Mouse (Mus musculus) left cerebral cortex, adult 11 months (tissue): ENCODE measurements at regions not wholly inside any gene's neighbourhood (a gene's known extent, or its start where the extent isn't known, plus 50 kb on each side); places are given as distances from the start of the nearest gene placed in this dataset.

Source experiments
- DNase-seq: peaks from one replicate; pipeline ENCODE4 v3.0.0; 2022; ENCODE audit warnings: low spot score

GRCm38 (mm10) chr1:75890636-75891276 lies 344.7 kb downstream of the Slc4a3 start:
- no peak for DNase-seq

- no peak for DNase-seq
Observed at GRCm38 (mm10) chr1:75895550-75895949, 349.5 kb downstream of the Slc4a3 start.

- no peak for DNase-seq
Observed at GRCm38 (mm10) chr1:75901146-75901545, 355.1 kb downstream of the Slc4a3 start.

DNA sequence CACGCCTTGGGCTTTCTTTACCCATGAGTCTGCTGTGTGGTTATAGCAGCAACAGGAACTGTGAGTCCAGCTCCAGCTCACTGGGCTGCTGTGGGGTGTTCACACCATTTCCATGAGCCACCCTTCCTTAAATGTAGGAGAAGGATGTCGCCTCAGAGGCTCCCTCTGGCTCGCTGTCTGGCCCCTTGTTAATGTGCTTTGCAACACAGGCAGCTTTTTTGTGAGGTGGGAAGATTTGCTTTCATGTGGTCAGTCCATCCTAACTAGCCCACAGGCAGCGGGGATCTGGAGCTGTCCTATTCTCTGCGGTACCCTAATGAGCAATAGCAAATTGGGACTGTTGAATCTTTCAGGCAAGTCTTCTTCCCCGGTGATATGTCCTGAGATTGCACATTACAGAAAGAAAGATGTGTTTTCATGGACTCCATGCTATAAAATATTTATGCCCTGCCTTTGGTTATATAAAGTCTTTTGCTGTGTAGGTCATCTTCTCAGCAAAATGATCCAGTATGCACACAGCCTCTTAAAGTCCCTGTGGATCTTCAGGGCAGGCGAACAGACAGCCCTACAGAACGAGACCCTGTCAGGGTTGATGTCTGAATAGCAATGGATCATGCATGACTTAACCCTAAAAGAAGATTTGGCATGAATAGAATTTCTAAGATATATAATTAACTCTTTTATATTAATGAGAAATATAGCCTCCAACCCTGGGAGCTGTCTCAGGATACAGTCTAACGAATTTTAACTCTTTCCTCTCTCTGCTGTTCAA lies 359.8 kb downstream of the Slc4a3 start:
- DNase-seq, result no peak

DNA sequence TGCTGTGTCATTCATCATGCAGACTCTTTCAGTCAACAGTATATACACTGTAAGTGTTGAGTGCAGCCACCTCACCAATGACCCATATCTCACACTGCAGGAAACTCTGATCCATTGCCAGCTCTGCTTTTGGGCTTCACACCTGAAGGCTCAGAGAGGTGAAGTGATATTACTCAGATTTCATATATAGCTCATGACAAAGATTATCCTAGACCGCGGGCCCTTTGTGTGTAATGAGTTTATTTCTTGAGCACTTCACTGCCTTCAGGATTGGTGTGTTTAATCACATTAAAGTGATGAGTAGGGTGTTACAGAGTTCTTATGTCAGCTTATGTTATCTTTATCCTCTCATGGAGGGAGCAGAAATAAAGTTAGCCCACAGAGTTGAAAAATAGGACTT lies 369.2 kb downstream of the Slc4a3 start:
- no peak for DNase-seq

- no peak for DNase-seq
Observed at GRCm38 (mm10) chr1:75916181-75916580, 370.1 kb downstream of the Slc4a3 start.

DNA sequence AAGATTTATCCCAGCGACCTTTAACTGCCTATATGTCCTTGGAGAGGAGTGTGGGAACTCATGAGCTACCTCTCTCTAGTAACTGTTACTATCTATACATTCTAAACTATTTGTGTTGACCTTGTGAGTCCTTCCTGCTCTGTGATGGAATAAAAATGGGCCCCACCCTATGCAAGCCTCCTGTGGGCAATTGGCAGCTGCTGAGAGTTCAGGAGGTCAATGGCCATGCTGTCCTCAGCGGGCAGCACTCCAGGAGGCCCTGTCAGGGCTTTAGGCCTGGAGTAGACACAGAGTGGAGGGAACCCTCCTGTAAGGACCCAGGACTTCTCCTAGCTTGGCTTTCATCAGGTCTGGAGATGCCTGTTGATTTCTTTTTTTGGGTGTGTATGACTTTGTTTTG lies 373.1 kb downstream of the Slc4a3 start:
- no peak for DNase-seq

DNA sequence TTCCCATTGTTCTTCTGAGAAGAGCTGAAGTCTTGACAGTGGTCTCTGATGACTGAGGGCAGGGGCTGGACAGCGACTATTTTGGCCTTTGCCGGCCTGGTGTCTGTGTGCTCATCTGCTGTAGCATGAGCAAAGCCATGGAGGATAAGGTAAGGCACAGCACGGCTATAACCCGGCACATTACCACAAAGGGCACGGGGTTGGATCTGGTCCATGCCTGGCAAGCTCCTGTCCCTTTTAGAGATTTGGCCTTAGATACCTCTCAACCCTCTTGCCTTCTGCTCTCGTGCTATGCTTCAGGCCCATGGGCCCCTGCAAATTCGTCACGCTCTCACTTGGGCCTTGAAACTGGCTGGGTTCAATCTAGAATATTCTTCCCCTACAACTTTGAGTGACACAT lies 379.0 kb downstream of the Slc4a3 start:
- DNase-seq, result no peak

DNA sequence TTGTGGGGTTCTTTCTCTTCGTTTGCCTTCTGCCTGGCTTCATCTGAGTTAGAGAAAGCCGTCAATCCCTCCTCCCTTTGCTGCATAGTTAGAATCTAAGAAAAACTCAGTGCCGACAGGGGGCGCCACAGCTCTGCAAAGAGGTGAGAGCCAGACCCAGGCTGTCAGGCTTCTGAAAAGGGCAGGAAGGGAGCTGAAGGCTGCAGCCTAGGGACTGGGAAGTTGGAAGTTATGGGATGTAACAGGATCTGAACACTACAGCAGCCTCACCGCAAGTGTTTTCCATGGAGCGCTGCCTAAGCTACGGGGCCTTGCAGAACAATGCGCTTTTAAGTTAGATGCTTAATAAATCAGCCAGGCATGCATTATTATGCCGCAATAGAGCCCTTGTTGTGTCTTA lies 379.7 kb downstream of the Slc4a3 start:
- peak; percentile 88 for DNase-seq

- no peak for DNase-seq
Observed at GRCm38 (mm10) chr1:75931852-75932251, 385.8 kb downstream of the Slc4a3 start.

DNA sequence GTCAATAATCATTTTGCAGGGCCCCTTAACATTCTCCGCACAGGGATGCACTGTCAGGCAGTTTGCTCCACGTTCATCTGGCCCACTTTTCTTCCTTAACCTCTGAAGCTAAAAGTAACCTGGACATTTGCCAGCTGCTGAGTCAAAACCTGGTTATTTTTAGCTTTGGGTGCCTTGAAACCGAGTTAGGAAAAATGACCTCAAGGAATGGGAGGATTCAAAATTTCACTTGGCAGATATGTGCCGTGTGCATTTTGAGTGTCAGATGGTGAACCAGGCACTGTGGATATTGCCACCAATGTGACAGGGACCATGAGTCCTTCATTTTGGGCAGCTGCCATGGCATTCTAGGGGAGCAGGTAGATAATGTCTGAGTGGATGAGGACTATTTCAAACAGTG lies 387.8 kb downstream of the Slc4a3 start:
- no peak for DNase-seq

DNA sequence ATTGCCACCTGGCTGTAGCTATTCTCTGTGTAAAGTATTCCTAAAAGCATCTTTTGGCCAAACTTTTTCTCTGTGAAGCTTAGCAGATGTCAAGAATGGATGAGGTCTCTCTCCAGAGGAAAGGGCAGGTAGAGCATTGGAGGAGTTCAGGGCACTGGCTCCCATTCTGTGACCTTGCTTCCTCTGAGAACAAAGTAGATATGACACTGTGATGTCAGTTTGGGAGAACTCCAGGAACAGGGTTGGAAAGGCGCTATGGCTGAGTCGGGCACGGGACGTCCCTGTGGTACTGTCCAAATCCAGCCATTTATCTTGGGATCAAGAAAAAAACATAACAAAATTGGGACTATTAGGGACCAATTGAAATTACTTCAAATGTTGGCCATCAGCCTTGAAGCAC lies 388.7 kb downstream of the Slc4a3 start:
- no peak for DNase-seq

- no peak for DNase-seq
Observed at GRCm38 (mm10) chr1:75935866-75936265, 389.8 kb downstream of the Slc4a3 start.

DNA sequence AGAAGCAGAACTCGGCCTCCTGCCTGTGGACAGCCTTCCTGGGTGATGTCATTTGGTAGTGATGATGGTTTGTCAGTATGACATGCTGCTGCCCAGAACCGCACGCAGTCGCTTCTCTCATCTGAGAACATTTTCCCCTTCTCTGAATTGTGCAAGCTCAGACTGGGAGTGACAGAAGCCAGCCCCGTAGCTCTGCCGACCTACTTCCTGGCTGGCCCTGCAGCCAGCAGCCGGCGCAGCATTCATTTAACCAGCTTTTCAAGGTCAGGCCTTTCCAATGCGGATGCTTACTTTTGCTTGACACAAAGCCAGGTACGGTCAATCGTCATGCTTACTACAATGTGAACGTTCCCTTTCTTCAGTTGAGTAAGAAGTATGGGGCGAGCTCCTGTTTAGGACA lies 390.5 kb downstream of the Slc4a3 start:
- no peak for DNase-seq

DNA sequence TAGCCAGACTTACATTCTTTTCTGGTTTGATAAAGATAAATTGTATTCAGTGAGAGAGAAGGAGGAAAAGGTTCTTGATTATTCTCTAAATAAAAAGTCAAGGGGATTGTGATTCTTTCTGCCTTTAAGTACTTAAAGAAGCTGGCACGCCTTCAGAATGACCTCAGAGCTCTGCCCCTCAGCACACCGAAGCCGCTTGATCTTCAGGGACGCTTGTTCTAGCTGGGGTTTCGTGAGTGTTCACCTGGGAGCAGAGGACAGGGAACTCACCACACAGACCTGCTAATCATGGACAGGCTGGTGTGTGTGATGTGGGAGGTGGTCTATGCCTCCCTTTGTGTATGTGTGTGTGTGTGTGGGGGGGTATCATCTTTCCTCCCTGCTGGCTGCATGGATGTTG lies 391.3 kb downstream of the Slc4a3 start:
- DNase-seq, result no peak

DNA sequence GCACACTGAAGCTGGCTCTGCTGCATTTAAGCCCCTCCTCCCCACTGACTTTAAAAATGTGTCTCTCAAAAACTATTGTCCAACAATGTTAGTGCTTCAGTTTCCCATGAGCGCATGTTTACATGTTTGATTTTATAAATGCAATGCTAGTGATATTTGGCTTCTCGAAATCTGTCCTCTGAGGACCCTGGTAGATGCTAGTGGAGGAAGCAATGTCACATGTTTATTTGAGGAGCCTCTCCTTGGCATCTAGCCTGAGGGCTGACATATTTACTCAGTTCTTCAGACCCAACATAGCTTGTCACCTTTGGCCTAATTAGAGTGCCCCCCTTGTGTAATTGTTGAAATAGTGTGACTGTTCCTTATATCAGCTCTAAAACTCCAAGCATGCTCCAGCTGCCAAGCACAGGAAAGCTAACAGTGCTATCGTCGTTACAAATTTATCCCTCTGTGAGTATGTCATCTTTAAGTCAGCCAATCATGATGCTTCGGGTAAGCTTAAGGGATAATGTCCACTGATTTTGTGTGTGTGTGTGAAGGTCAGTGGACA lies 400.3 kb downstream of the Slc4a3 start:
- DNase-seq, result no peak

- DNase-seq, result no peak
Observed at GRCm38 (mm10) chr1:75978203-75978986, 432.3 kb downstream of the Slc4a3 start.

DNA sequence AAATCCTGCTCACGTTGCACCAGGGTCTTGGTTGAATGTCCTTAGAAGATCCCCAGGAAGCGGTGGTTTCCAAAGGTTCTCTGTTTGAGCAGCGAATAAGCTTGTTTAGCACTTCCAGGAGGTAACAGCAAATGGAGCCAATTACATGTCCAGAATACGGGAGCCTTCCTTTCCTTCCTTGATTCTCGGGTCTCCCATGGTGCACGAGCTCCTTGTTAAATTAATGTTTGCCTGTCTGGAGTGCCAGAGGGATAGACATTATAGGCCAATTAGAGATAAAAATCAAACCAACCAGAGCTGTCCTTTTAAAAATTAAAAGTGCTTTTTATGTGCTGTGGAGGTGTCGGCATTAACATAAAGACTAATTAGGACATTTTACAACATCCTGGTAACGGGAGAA lies 437.0 kb downstream of the Slc4a3 start:
- DNase-seq, result no peak

DNA sequence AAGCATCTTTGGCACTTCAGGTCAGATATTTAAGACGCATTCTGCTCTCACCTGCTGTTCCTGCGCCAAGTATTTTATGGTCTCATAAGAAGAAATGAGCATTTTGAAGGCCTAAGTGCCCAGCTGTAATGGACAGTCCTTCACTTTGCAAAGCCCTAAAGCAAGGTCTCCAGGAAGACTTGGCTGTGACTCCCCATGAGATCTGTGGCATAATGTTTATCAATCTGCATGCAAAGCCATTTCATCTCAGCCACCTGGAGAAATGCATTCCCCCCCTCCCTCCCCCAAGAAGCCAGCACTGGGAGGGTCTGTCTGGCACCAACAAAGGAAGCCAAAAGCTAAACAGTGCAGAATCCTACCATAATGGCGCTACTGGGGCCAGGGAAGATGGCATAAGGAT lies 437.4 kb downstream of the Slc4a3 start:
- no peak for DNase-seq

GRCm38 (mm10) chr1:75988496-75988895 lies 442.4 kb downstream of the Slc4a3 start:
- DNase-seq, result no peak

DNA sequence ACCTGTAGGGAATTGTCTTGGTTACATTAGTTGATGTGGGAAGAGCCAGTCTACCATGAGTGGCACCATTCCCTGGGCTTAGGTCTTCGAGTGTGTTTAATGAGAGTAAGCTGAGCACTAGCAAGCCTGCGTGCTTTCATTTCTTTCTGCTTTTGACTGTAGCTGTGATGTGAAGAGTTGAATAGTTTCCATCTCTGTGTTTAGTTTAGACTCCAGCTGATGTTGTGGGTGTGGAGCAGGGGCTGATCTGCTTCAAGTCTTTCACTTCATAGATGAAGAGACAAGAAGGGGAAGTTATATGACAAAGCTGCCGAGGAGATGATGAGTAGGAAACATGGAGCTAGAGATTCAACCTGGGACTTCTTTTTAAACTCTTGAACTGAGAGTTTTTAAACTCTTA lies 446.0 kb downstream of the Slc4a3 start:
- no peak for DNase-seq

GRCm38 (mm10) chr1:75997222-75997621 lies 451.2 kb downstream of the Slc4a3 start:
- no peak for DNase-seq

- DNase-seq, result no peak
Observed at GRCm38 (mm10) chr1:76001124-76001523, 455.1 kb downstream of the Slc4a3 start.
